Mouse (Mus musculus) kidney, postnatal 0 days (tissue): ENCODE results near the gene Lrpap1. TPM values are rescaled to one million over a fixed set of nuclear protein-coding genes. Genes with fewer than 3 reads are reported as not detected.
A peak's percentile ranks its signal among the peaks of the same experiment; 100 is the strongest.

Experiments
- ATAC-seq: fragments of 200-750 bp; cut with Nextera tagmentation; replicated peaks from 2 replicates; pipeline ENCODE4 v1.8.0; 2017; ENCODE audit warnings: low read depth, moderate number of reproducible peaks, moderate TSS enrichment, moderate library complexity; ENCODE audit not compliant: low FRiP score
- DNase-seq: peaks from one replicate; pipeline ENCODE4 v3.0.0-alpha.2; 2016; ENCODE audit warnings: low spot score
- H3K27ac ChIP-seq: fragments of 300-500 bp; sonication (generic); 2 replicates; pipeline ENCODE4 v1.5.1; 2014; ENCODE audit warnings: mild to moderate bottlenecking
- H3K27me3 ChIP-seq: fragments of 300-500 bp; sonication (generic); 2 replicates; pipeline ENCODE4 v1.6.1; 2014; ENCODE audit warnings: low read length, mixed read lengths; ENCODE audit not compliant: insufficient read depth
- H3K36me3 ChIP-seq: fragments of 300-500 bp; sonication (generic); 2 replicates; pipeline ENCODE4 v1.6.1; 2014; ENCODE audit warnings: low read length, mixed read lengths; ENCODE audit not compliant: insufficient read depth
- H3K4me1 ChIP-seq: fragments of 300-500 bp; sonication (generic); replicated peaks from 2 replicates; pipeline ENCODE4 v1.6.1; 2014; ENCODE audit warnings: antibody characterized with exemption, low read length, mixed read lengths; ENCODE audit not compliant: insufficient read depth
- H3K4me2 ChIP-seq: fragments of 300-500 bp; sonication (generic); 2 replicates; pipeline ENCODE4 v1.6.1; 2014; ENCODE audit warnings: mild to moderate bottlenecking, low read length, moderate library complexity, mixed read lengths
- H3K4me3 ChIP-seq: fragments of 300-500 bp; sonication (generic); replicated peaks from 2 replicates; pipeline ENCODE4 v1.5.1; 2014; ENCODE audit warnings: low read depth, low read length
- H3K9ac ChIP-seq: fragments of 300-500 bp; sonication (generic); 2 replicates; pipeline ENCODE4 v1.6.1; 2014; ENCODE audit warnings: low read depth, low read length
- H3K9me3 ChIP-seq: fragments of 300-500 bp; sonication (generic); replicated peaks from 2 replicates; pipeline ENCODE4 v1.6.1; 2016; ENCODE audit warnings: low read length, inconsistent platforms, mixed read lengths
- CTCF ChIP-seq: IDR thresholded peaks from 2 replicates; pipeline ENCODE4 v1.5.1; 2016; ENCODE audit warnings: antibody characterized with exemption, low read depth, mild to moderate bottlenecking, moderate library complexity
- WGBS: fragments of 180-500 bp; shearing (Covaris S2); extraction: QIAGEN DNeasy Blood & Tissue Kit; methylation state at CpG from one replicate; pipeline ENCODE4 v1.1.7; 2014; 5-methylcytosine and 5-hydroxymethylcytosine counted together
- polyA plus RNA-seq: library from polyadenylated mRNA; unstranded; fragments of >200 nt; fragmentation: Nextera tagmentation; extraction: Ambion mirVana; gene quantifications from 2 replicates; pipeline ENCODE4 v1.2.1, GENCODE M21; 2015

The Lrpap1 gene
- polyA plus RNA-seq = 265 and 288 TPM in 2 replicates

- Histone ChIP-seq H3K4me1 (peaks cover 20% of the 10 kb centered on the region), H3K27me3 (no peaks in the 10 kb centered on the region), H3K36me3 (peaks cover 16% of the 10 kb centered on the region; the same call in 1 of the 2 replicates), H3K27ac (peak within 1 kb of the TSS; percentile 87), H3K4me3 (peak within 1 kb of the TSS; percentile 83), H3K4me2 (peak within 1 kb of the TSS; percentile 71), H3K9ac (peak within 1 kb of the TSS; percentile 86), H3K9me3 (no peaks in the 10 kb centered on the region)
- peak; percentile 97 for DNase-seq
- peak; percentile 89 for ATAC-seq
- under 1% methylated on average over 39 of the region's 39 CpGs for WGBS
- no peak for TF ChIP-seq CTCF
Measured at GRCm38 (mm10) chr5:35104960-35105921, at the start of gene Lrpap1. Lrpap1 (minus strand) TSS chr5:35105766.

GRCm38 (mm10) chr5:35149939-35150338 is 44.4 kb upstream of the Lrpap1 start:
- Histone ChIP-seq H3K27ac (no peak overlapping the region), H3K36me3 (no peaks in the 10 kb centered on the region), H3K4me2 (no peak overlapping the region), H3K4me1 (no peaks in the 10 kb centered on the region), H3K9me3 (no peaks in the 10 kb centered on the region), H3K27me3 (no peaks in the 10 kb centered on the region), H3K9ac (no peak overlapping the region), H3K4me3 (no peak overlapping the region)
- DNase-seq (no peak), ATAC-seq (no peak)
- TF ChIP-seq CTCF = no peak
- 79% methylated on average over 5 of the region's 5 CpGs for WGBS

GRCm38 (mm10) chr5:35149526-35149925 is 44.0 kb upstream of the Lrpap1 start:
- no peaks in the 10 kb centered on the region for H3K27me3 ChIP-seq
- H3K9ac ChIP-seq = no peak overlapping the region
- no peak for TF ChIP-seq CTCF
- 81% methylated on average over 4 of the region's 4 CpGs for WGBS
- no peaks in the 10 kb centered on the region for H3K36me3 ChIP-seq
- ATAC-seq (no peak), DNase-seq (no peak)
- no peaks in the 10 kb centered on the region for H3K9me3 ChIP-seq
- no peak overlapping the region for H3K4me2 ChIP-seq
- H3K4me3 ChIP-seq = no peak overlapping the region
- no peaks in the 10 kb centered on the region for H3K4me1 ChIP-seq
- no peak overlapping the region for H3K27ac ChIP-seq

GRCm38 (mm10) chr5:35147963-35148767 is 42.6 kb upstream of the Lrpap1 start:
- no peak for TF ChIP-seq CTCF
- Histone ChIP-seq H3K27ac (no peak overlapping the region), H3K4me2 (no peak overlapping the region), H3K9ac (no peak overlapping the region), H3K9me3 (no peaks in the 10 kb centered on the region), H3K36me3 (no peaks in the 10 kb centered on the region), H3K4me1 (no peaks in the 10 kb centered on the region), H3K4me3 (no peak overlapping the region), H3K27me3 (no peaks in the 10 kb centered on the region)
- DNase-seq (no peak), ATAC-seq (no peak)
- 64% methylated on average over 8 of the region's 8 CpGs for WGBS

- H3K4me2 ChIP-seq = no peak overlapping the region
- H3K9me3 ChIP-seq = no peaks in the 10 kb centered on the region
- H3K27ac ChIP-seq = no peak overlapping the region
- 30% methylated on average over 2 of the region's 2 CpGs for WGBS
- no peak for DNase-seq
- no peaks in the 10 kb centered on the region for H3K4me1 ChIP-seq
- no peak for TF ChIP-seq CTCF
- H3K4me3 ChIP-seq = no peak overlapping the region
- H3K27me3 ChIP-seq = no peaks in the 10 kb centered on the region
- no peaks in the 10 kb centered on the region for H3K36me3 ChIP-seq
- H3K9ac ChIP-seq = no peak overlapping the region
- ATAC-seq = no peak
Measured at GRCm38 (mm10) chr5:35147155-35147962, 41.8 kb upstream of the Lrpap1 start.
